Mouse (Mus musculus) midbrain, embryonic 11.5 days (tissue): ENCODE measurements around the gene Dhh. TPM values are rescaled to one million over a fixed set of nuclear protein-coding genes. Genes with fewer than 3 reads are reported as not detected.
A peak's percentile ranks its signal among the peaks of the same experiment; 100 is the strongest.
"Not testable (repeated sequence)": the region's sequence is repeated elsewhere in the genome, so short reads cannot be mapped to it uniquely, and the experiment has no call there.

Source experiments
- ATAC-seq: fragments of 200-750 bp; cut with Nextera tagmentation; 2 replicates; pipeline ENCODE4 v1.8.0; 2017; ENCODE audit warnings: moderate TSS enrichment, moderate library complexity; ENCODE audit not compliant: low FRiP score
- DNase-seq: peaks from one replicate; pipeline ENCODE4 v3.0.0; 2015; ENCODE audit warnings: low spot score; ENCODE audit errors: missing footprints
- H3K27ac ChIP-seq: fragments of 300-500 bp; sonication (generic); 2 replicates; pipeline ENCODE4 v1.5.1; 2014; ENCODE audit warnings: low read depth, low read length
- H3K27me3 ChIP-seq: fragments of 300-500 bp; sonication (generic); 2 replicates; pipeline ENCODE4 v1.6.1; 2014; ENCODE audit warnings: mild to moderate bottlenecking, low read length, moderate library complexity, mixed read lengths; ENCODE audit not compliant: control insufficient read depth, insufficient read depth
- H3K36me3 ChIP-seq: fragments of 300-500 bp; sonication (generic); 2 replicates; pipeline ENCODE4 v1.6.1; 2014; ENCODE audit warnings: mild to moderate bottlenecking, low read length, moderate library complexity, mixed read lengths; ENCODE audit not compliant: control insufficient read depth, insufficient read depth
- H3K4me1 ChIP-seq: fragments of 300-500 bp; sonication (generic); 2 replicates; pipeline ENCODE4 v1.6.1; 2014; ENCODE audit warnings: low read length; ENCODE audit not compliant: control insufficient read depth, insufficient read depth
- H3K4me2 ChIP-seq: fragments of 300-500 bp; sonication (generic); 2 replicates; pipeline ENCODE4 v1.6.1; 2014; ENCODE audit warnings: mild to moderate bottlenecking, moderate library complexity
- H3K4me3 ChIP-seq: fragments of 300-500 bp; sonication (generic); 2 replicates; pipeline ENCODE4 v1.5.1; 2014; ENCODE audit warnings: low read depth, low read length
- H3K9ac ChIP-seq: fragments of 300-500 bp; sonication (generic); 2 replicates; pipeline ENCODE4 v1.6.1; 2014; ENCODE audit warnings: low read length
- H3K9me3 ChIP-seq: fragments of 300-500 bp; sonication (generic); 2 replicates; pipeline ENCODE4 v1.6.1; 2016; ENCODE audit warnings: low read length; ENCODE audit not compliant: control insufficient read depth
- WGBS: fragments of 180-500 bp; shearing (Covaris S2); extraction: QIAGEN DNeasy Blood & Tissue Kit; methylation state at CpG from one replicate; pipeline ENCODE4 v1.1.7; 2014; 5-methylcytosine and 5-hydroxymethylcytosine counted together
- polyA plus RNA-seq: library from polyadenylated mRNA; unstranded; fragments of >200 nt; fragmentation: Nextera tagmentation; extraction: Ambion mirVana; gene quantifications from 2 replicates; pipeline ENCODE4 v1.2.1, GENCODE M21; 2014

Gene Dhh
- polyA plus RNA-seq, 1 experiment from 2014 or later, result 0.27 TPM

- Histone ChIP-seq H3K27ac (peak overlapping the region; percentile 96), H3K4me3 (peak overlapping the region; percentile 75), H3K4me1 (peaks cover 14% of the 10 kb centered on the region), H3K9ac (peak overlapping the region; percentile 97), H3K4me2 (peak overlapping the region; percentile 98)
- DNase-seq, ATAC-seq, H3K27me3 ChIP-seq, H3K9me3 ChIP-seq, H3K36me3 ChIP-seq: not testable (repeated sequence)
- 20% methylated on average over 8 of the region's 9 CpGs for WGBS
Observed at GRCm38 (mm10) chr15:98933004-98933671, 34.8 kb upstream of the Dhh start.

- no peak overlapping the region for H3K4me2 ChIP-seq
- peaks cover 14% of the 10 kb centered on the region for H3K4me1 ChIP-seq
- H3K27me3 ChIP-seq, result no peaks in the 10 kb centered on the region
- H3K4me3 ChIP-seq, result no peak overlapping the region
- no peaks in the 10 kb centered on the region for H3K9me3 ChIP-seq
- ATAC-seq (no peak), DNase-seq (peak; percentile 86)
- no peak overlapping the region for H3K27ac ChIP-seq
- WGBS, result 81% methylated on average over 3 of the region's 3 CpGs
- no peak overlapping the region for H3K9ac ChIP-seq
- peaks cover 2% of the 10 kb centered on the region for H3K36me3 ChIP-seq
Observed at GRCm38 (mm10) chr15:98930998-98931397, 32.7 kb upstream of the Dhh start.

GRCm38 (mm10) chr15:98930017-98930734, 31.8 kb upstream of the Dhh start:
- H3K9me3 ChIP-seq, result no peaks in the 10 kb centered on the region
- no peak overlapping the region for H3K9ac ChIP-seq
- WGBS, result 54% methylated on average over 8 of the region's 8 CpGs
- H3K36me3 ChIP-seq, result peaks cover 2% of the 10 kb centered on the region
- no peak overlapping the region for H3K4me2 ChIP-seq
- ATAC-seq (no peak), DNase-seq (peak; percentile 87)
- no peak overlapping the region for H3K4me3 ChIP-seq
- H3K27ac ChIP-seq, result 0 out of 2 replicates have a peak overlapping the region, but pooled peaks have one; percentile 16
- peaks cover 7% of the 10 kb centered on the region for H3K4me1 ChIP-seq
- H3K27me3 ChIP-seq, result no peaks in the 10 kb centered on the region

- no peak overlapping the region for H3K9ac ChIP-seq
- DNase-seq (peak; percentile 92), ATAC-seq (peak; percentile 16; the same call in 1 of the 2 replicates)
- H3K36me3 ChIP-seq, result peaks cover 2% of the 10 kb centered on the region
- H3K27me3 ChIP-seq, result no peaks in the 10 kb centered on the region
- H3K27ac ChIP-seq, result no peak overlapping the region
- no peaks in the 10 kb centered on the region for H3K9me3 ChIP-seq
- H3K4me2 ChIP-seq, result no peak overlapping the region
- 19% methylated on average over 13 of the region's 13 CpGs for WGBS
- H3K4me3 ChIP-seq, result no peak overlapping the region
- peaks cover 4% of the 10 kb centered on the region for H3K4me1 ChIP-seq
Observed at GRCm38 (mm10) chr15:98928598-98929240, 30.4 kb upstream of the Dhh start.

GRCm38 (mm10) chr15:98927566-98927965, 29.2 kb upstream of the Dhh start:
- 87% methylated on average over 5 of the region's 5 CpGs for WGBS

DNA sequence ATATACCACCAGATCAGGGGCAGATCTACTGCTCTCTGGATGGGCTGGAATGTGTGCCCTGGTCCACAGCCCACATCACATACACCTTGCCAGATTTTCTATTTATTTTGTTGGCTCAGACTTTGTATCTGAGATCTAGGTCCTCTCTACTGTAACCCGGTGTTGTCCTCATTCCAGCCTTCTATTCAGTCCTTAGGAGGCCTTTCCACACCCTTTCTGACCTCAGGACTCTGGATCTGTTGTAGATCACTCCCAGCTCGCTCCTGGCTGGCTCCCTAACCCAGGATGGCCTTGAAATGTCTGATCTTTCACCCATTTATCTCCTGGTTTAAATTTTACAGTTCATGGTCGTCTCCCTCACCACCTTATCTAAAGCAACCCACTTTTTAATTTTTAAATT, 26.3 kb upstream of the Dhh start:
- Histone ChIP-seq H3K36me3 (no peaks in the 10 kb centered on the region), H3K4me1 (no peaks in the 10 kb centered on the region), H3K4me2 (no peak overlapping the region), H3K27me3 (no peaks in the 10 kb centered on the region), H3K9ac (no peak overlapping the region), H3K4me3 (no peak overlapping the region), H3K9me3 (no peaks in the 10 kb centered on the region), H3K27ac (no peak overlapping the region)
- DNase-seq (no peak), ATAC-seq (no peak)
- 79% methylated on average over 3 of the region's 3 CpGs for WGBS

More at GRCm38 (mm10) chr15:98927566-98927965, 29.2 kb upstream of the Dhh start:
- Histone ChIP-seq H3K9ac (0 out of 2 replicates have a peak overlapping the region, but pooled peaks have one; percentile 4), H3K27me3 (no peaks in the 10 kb centered on the region), H3K36me3 (peaks cover 2% of the 10 kb centered on the region; the same call in 1 of the 2 replicates), H3K4me3 (no peak overlapping the region), H3K9me3 (no peaks in the 10 kb centered on the region), H3K27ac (no peak overlapping the region), H3K4me1 (no peaks in the 10 kb centered on the region), H3K4me2 (no peak overlapping the region)
- DNase-seq (no peak), ATAC-seq (no peak)

DNA sequence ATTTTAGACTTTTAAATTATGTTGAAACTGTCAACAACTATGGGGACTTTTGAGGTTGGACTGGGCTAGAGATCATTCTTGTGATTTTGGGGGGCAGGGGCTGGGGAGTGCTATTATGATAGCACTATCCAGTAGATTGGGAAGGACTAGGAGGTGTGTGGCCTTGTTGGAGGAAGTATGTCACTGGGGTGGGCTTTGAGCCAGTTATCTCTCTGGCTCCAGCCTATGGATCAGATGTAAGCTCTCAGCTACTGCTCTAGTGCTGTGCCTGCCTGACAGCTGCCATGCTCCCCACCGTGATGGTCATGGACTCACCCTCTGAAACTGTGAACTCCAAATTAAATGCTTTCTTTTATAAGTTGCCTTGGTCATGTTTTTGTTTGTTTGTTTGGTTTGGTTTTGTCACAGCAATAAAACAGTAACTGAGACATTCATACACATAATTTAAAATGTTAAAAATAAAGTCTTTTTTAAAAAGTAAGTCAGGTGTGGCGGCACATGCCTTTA, 24.7 kb upstream of the Dhh start:
- Histone ChIP-seq H3K27ac (no peak overlapping the region), H3K4me3 (no peak overlapping the region), H3K36me3 (no peaks in the 10 kb centered on the region), H3K4me1 (no peaks in the 10 kb centered on the region), H3K9ac (no peak overlapping the region), H3K9me3 (no peaks in the 10 kb centered on the region), H3K4me2 (no peak overlapping the region), H3K27me3 (no peaks in the 10 kb centered on the region)
- ATAC-seq, result no peak
- WGBS, result 86% methylated on average over 2 of the region's 2 CpGs
- no peak for DNase-seq

- Histone ChIP-seq H3K9me3 (no peaks in the 10 kb centered on the region), H3K4me2 (no peak overlapping the region), H3K27ac (no peak overlapping the region), H3K27me3 (no peaks in the 10 kb centered on the region), H3K36me3 (no peaks in the 10 kb centered on the region), H3K4me3 (no peak overlapping the region), H3K9ac (no peak overlapping the region), H3K4me1 (no peaks in the 10 kb centered on the region)
- 57% methylated on average over 3 of the region's 3 CpGs for WGBS
- ATAC-seq, result no peak
- DNase-seq, result no peak
Observed at GRCm38 (mm10) chr15:98922581-98922980, 24.2 kb upstream of the Dhh start.

GRCm38 (mm10) chr15:98921510-98921909, 23.2 kb upstream of the Dhh start:
- Histone ChIP-seq H3K36me3 (no peaks in the 10 kb centered on the region), H3K9me3 (no peaks in the 10 kb centered on the region), H3K9ac (no peak overlapping the region), H3K27me3 (no peaks in the 10 kb centered on the region), H3K4me1 (peaks cover 4% of the 10 kb centered on the region), H3K27ac (no peak overlapping the region), H3K4me2 (no peak overlapping the region), H3K4me3 (no peak overlapping the region)
- ATAC-seq, result no peak
- 85% methylated on average over 5 of the region's 5 CpGs for WGBS
- no peak for DNase-seq
